Mouse (Mus musculus): ENCODE data around the gene Ptprd. TPM values are rescaled to one million over a fixed set of nuclear protein-coding genes. Genes with fewer than 3 reads are reported as not detected.

Ptprd gene
- polyA plus RNA-seq, 1 experiment from 2014 or later = 161 TPM

DNA sequence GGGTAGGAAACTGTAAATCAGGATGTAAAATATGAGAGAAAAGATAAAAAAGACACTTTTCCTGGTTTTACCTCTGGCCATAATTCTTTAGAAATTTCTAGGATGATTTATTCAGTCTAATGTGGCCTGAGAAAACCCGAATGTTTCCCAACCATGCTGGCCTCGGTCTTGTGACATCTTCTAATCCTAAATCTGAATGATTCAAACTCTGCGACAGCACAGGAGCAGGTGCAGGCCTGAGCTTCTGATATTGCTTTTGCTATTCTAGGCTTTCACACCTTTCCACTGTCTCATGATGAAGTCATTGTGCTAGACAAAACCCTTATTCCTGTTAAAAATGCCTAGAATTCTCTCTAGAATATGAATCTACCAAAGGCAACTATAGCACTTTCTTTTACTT, 51.3 kb downstream of the Ptprd start:
- ATAC-seq = no peak
- no peak overlapping the region for H3K27ac ChIP-seq (ENCODE audit: low read length)
- no peaks in the 10 kb centered on the region for H3K27me3 ChIP-seq (replicated peaks; ENCODE audit: control insufficient read depth, insufficient read depth, low read length)
- WGBS = 68% methylated on average over 3 of the region's 3 CpGs
- H3K9me3 ChIP-seq (ENCODE audit: control insufficient read depth, low read length) = no peaks in the 10 kb centered on the region
- no peak overlapping the region for H3K9ac ChIP-seq (replicated peaks; ENCODE audit: low read depth, low read length)
- no peaks in the 10 kb centered on the region for H3K36me3 ChIP-seq (ENCODE audit: control insufficient read depth, insufficient read depth)
- H3K4me1 ChIP-seq (replicated peaks; ENCODE audit: control insufficient read depth, insufficient read depth, low read length) = no peaks in the 10 kb centered on the region
- H3K4me3 ChIP-seq (replicated peaks; ENCODE audit: low read length) = no peak overlapping the region
- no peak overlapping the region for H3K4me2 ChIP-seq (ENCODE audit: low read length)

DNA sequence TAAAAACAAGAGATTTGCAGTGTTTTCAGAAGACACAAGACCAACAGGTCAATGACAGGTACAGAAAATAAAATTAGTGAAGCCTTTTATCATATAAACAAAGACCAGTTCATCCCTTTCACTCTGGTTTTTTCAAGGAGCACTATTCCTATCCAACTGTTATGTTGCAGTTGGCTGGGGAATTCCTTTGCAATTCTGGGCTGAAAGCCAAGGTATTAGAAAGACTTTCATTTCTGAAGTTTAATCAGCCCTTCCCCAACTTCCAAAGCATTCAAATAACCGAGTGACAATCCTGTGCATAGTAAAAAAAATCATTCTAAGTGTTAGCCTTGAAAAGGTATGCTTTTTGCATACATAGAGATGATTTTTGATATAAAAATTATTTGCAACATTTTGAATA, 61.2 kb downstream of the Ptprd start:
- ATAC-seq = no peak
- Histone ChIP-seq H3K9ac (replicated peaks; ENCODE audit: low read depth, low read length) (no peak overlapping the region), H3K4me3 (replicated peaks; ENCODE audit: low read length) (no peak overlapping the region), H3K4me2 (ENCODE audit: low read length) (no peak overlapping the region), H3K27ac (ENCODE audit: low read length) (no peak overlapping the region), H3K4me1 (replicated peaks; ENCODE audit: control insufficient read depth, insufficient read depth, low read length) (no peaks in the 10 kb centered on the region), H3K36me3 (ENCODE audit: control insufficient read depth, insufficient read depth) (no peaks in the 10 kb centered on the region), H3K9me3 (ENCODE audit: control insufficient read depth, low read length) (no peaks in the 10 kb centered on the region), H3K27me3 (replicated peaks; ENCODE audit: control insufficient read depth, insufficient read depth, low read length) (no peaks in the 10 kb centered on the region)
- 16% methylated on average over 1 of the region's 1 CpGs for WGBS

- 60% methylated on average over 1 of the region's 1 CpGs for WGBS
- no peak overlapping the region for H3K9ac ChIP-seq (replicated peaks; ENCODE audit: low read depth, low read length)
- H3K36me3 ChIP-seq (ENCODE audit: control insufficient read depth, insufficient read depth) = no peaks in the 10 kb centered on the region
- no peak overlapping the region for H3K4me2 ChIP-seq (ENCODE audit: low read length)
- H3K4me3 ChIP-seq (replicated peaks; ENCODE audit: low read length) = no peak overlapping the region
- no peaks in the 10 kb centered on the region for H3K27me3 ChIP-seq (replicated peaks; ENCODE audit: control insufficient read depth, insufficient read depth, low read length)
- no peak for ATAC-seq
- H3K27ac ChIP-seq (ENCODE audit: low read length) = no peak overlapping the region
- H3K9me3 ChIP-seq (ENCODE audit: control insufficient read depth, low read length) = no peaks in the 10 kb centered on the region
- no peaks in the 10 kb centered on the region; the same call in 1 of the 2 replicates for H3K4me1 ChIP-seq (replicated peaks; ENCODE audit: control insufficient read depth, insufficient read depth, low read length)
Measured at GRCm38 (mm10) chr4:78142767-78143148, 69.0 kb downstream of the Ptprd start.

- WGBS = 17% methylated on average over 3 of the region's 3 CpGs
- H3K36me3 ChIP-seq (ENCODE audit: control insufficient read depth, insufficient read depth) = no peaks in the 10 kb centered on the region
- H3K9me3 ChIP-seq (ENCODE audit: control insufficient read depth, low read length) = no peaks in the 10 kb centered on the region
- no peaks in the 10 kb centered on the region; the same call in 1 of the 2 replicates for H3K4me1 ChIP-seq (replicated peaks; ENCODE audit: control insufficient read depth, insufficient read depth, low read length)
- H3K4me2 ChIP-seq (ENCODE audit: low read length) = no peak overlapping the region
- H3K27me3 ChIP-seq (replicated peaks; ENCODE audit: control insufficient read depth, insufficient read depth, low read length) = no peaks in the 10 kb centered on the region
- H3K27ac ChIP-seq (ENCODE audit: low read length) = no peak overlapping the region
- no peak overlapping the region for H3K4me3 ChIP-seq (replicated peaks; ENCODE audit: low read length)
- 0 out of 2 replicates have a peak, but pooled peaks have one; percentile 31 for ATAC-seq
- no peak overlapping the region for H3K9ac ChIP-seq (replicated peaks; ENCODE audit: low read depth, low read length)
Measured at GRCm38 (mm10) chr4:78142088-78142766, 69.5 kb downstream of the Ptprd start.

GRCm38 (mm10) chr4:78110898-78111297, 100.9 kb downstream of the Ptprd start:
- H3K27ac ChIP-seq (ENCODE audit: low read length) = no peak overlapping the region
- H3K4me3 ChIP-seq (replicated peaks; ENCODE audit: low read length) = no peak overlapping the region
- no peak overlapping the region for H3K4me2 ChIP-seq (ENCODE audit: low read length)
- no peaks in the 10 kb centered on the region for H3K27me3 ChIP-seq (replicated peaks; ENCODE audit: control insufficient read depth, insufficient read depth, low read length)
- no peak for ATAC-seq
- no peaks in the 10 kb centered on the region for H3K4me1 ChIP-seq (replicated peaks; ENCODE audit: control insufficient read depth, insufficient read depth, low read length)
- no peaks in the 10 kb centered on the region for H3K36me3 ChIP-seq (ENCODE audit: control insufficient read depth, insufficient read depth)
- no peak overlapping the region for H3K9ac ChIP-seq (replicated peaks; ENCODE audit: low read depth, low read length)
- 51% methylated on average over 3 of the region's 3 CpGs for WGBS
- H3K9me3 ChIP-seq (ENCODE audit: control insufficient read depth, low read length) = no peaks in the 10 kb centered on the region

GRCm38 (mm10) chr4:78097526-78097925, 114.2 kb downstream of the Ptprd start:
- no peak overlapping the region for H3K4me2 ChIP-seq (ENCODE audit: low read length)
- no peak for ATAC-seq
- no peak overlapping the region for H3K9ac ChIP-seq (replicated peaks; ENCODE audit: low read depth, low read length)
- H3K4me1 ChIP-seq (replicated peaks; ENCODE audit: control insufficient read depth, insufficient read depth, low read length) = no peaks in the 10 kb centered on the region
- H3K36me3 ChIP-seq (ENCODE audit: control insufficient read depth, insufficient read depth) = no peaks in the 10 kb centered on the region
- no peak overlapping the region for H3K4me3 ChIP-seq (replicated peaks; ENCODE audit: low read length)
- no peaks in the 10 kb centered on the region for H3K27me3 ChIP-seq (replicated peaks; ENCODE audit: control insufficient read depth, insufficient read depth, low read length)
- no peaks in the 10 kb centered on the region for H3K9me3 ChIP-seq (ENCODE audit: control insufficient read depth, low read length)
- no peak overlapping the region for H3K27ac ChIP-seq (ENCODE audit: low read length)

- no peaks in the 10 kb centered on the region for H3K36me3 ChIP-seq (ENCODE audit: control insufficient read depth, insufficient read depth)
- no peak overlapping the region for H3K27ac ChIP-seq (ENCODE audit: low read length)
- H3K27me3 ChIP-seq (replicated peaks; ENCODE audit: control insufficient read depth, insufficient read depth, low read length) = no peaks in the 10 kb centered on the region
- ATAC-seq = peak; percentile 83
- H3K9ac ChIP-seq (replicated peaks; ENCODE audit: low read depth, low read length) = no peak overlapping the region
- H3K4me3 ChIP-seq (replicated peaks; ENCODE audit: low read length) = no peak overlapping the region
- H3K4me1 ChIP-seq (replicated peaks; ENCODE audit: control insufficient read depth, insufficient read depth, low read length) = no peaks in the 10 kb centered on the region
- no peaks in the 10 kb centered on the region for H3K9me3 ChIP-seq (ENCODE audit: control insufficient read depth, low read length)
- no peak overlapping the region for H3K4me2 ChIP-seq (ENCODE audit: low read length)
Measured at GRCm38 (mm10) chr4:78082744-78083143, 129.0 kb downstream of the Ptprd start.

- Histone ChIP-seq H3K4me2 (ENCODE audit: low read length) (no peak overlapping the region), H3K27me3 (replicated peaks; ENCODE audit: control insufficient read depth, insufficient read depth, low read length) (no peaks in the 10 kb centered on the region), H3K4me3 (replicated peaks; ENCODE audit: low read length) (no peak overlapping the region), H3K36me3 (ENCODE audit: control insufficient read depth, insufficient read depth) (no peaks in the 10 kb centered on the region), H3K27ac (ENCODE audit: low read length) (no peak overlapping the region), H3K9me3 (ENCODE audit: control insufficient read depth, low read length) (no peaks in the 10 kb centered on the region), H3K9ac (replicated peaks; ENCODE audit: low read depth, low read length) (no peak overlapping the region), H3K4me1 (replicated peaks; ENCODE audit: control insufficient read depth, insufficient read depth, low read length) (no peaks in the 10 kb centered on the region)
- peak; percentile 91 for ATAC-seq
Measured at GRCm38 (mm10) chr4:78077499-78077898, 134.3 kb downstream of the Ptprd start.

- Histone ChIP-seq H3K9ac (replicated peaks; ENCODE audit: low read depth, low read length) (no peak overlapping the region), H3K4me2 (ENCODE audit: low read length) (no peak overlapping the region), H3K36me3 (ENCODE audit: control insufficient read depth, insufficient read depth) (no peaks in the 10 kb centered on the region), H3K9me3 (ENCODE audit: control insufficient read depth, low read length) (no peaks in the 10 kb centered on the region), H3K27ac (ENCODE audit: low read length) (no peak overlapping the region), H3K4me3 (replicated peaks; ENCODE audit: low read length) (no peak overlapping the region), H3K27me3 (replicated peaks; ENCODE audit: control insufficient read depth, insufficient read depth, low read length) (no peaks in the 10 kb centered on the region), H3K4me1 (replicated peaks; ENCODE audit: control insufficient read depth, insufficient read depth, low read length) (no peaks in the 10 kb centered on the region)
- 64% methylated on average over 1 of the region's 1 CpGs for WGBS
- peak; percentile 61 for ATAC-seq
Measured at GRCm38 (mm10) chr4:78077087-78077486, 134.7 kb downstream of the Ptprd start.

- no peaks in the 10 kb centered on the region for H3K36me3 ChIP-seq (ENCODE audit: control insufficient read depth, insufficient read depth)
- no peak for ATAC-seq
- H3K9ac ChIP-seq (replicated peaks; ENCODE audit: low read depth, low read length) = no peak overlapping the region
- no peaks in the 10 kb centered on the region for H3K9me3 ChIP-seq (ENCODE audit: control insufficient read depth, low read length)
- H3K4me3 ChIP-seq (replicated peaks; ENCODE audit: low read length) = no peak overlapping the region
- no peak overlapping the region for H3K27ac ChIP-seq (ENCODE audit: low read length)
- H3K27me3 ChIP-seq (replicated peaks; ENCODE audit: control insufficient read depth, insufficient read depth, low read length) = no peaks in the 10 kb centered on the region
- H3K4me1 ChIP-seq (replicated peaks; ENCODE audit: control insufficient read depth, insufficient read depth, low read length) = no peaks in the 10 kb centered on the region
- H3K4me2 ChIP-seq (ENCODE audit: low read length) = no peak overlapping the region
- 86% methylated on average over 5 of the region's 5 CpGs for WGBS
Measured at GRCm38 (mm10) chr4:78038401-78038800, 173.4 kb downstream of the Ptprd start.
